Mouse (Mus musculus) embryonic facial prominence, embryonic 11.5 days (tissue): ENCODE measurements around the gene Fbxo17. TPM values are rescaled to one million over a fixed set of nuclear protein-coding genes. Genes with fewer than 3 reads are reported as not detected.

Experiments
- ATAC-seq: fragments of 200-750 bp; cut with Nextera tagmentation; replicated peaks from 2 replicates; pipeline ENCODE4 v1.8.0; 2017; ENCODE audit warnings: low read depth; ENCODE audit not compliant: insufficient number of reproducible peaks, low FRiP score, low TSS enrichment
- DNase-seq: peaks from one replicate; pipeline ENCODE4 v3.0.0-alpha.2; 2015; ENCODE audit warnings: low spot score
- H3K27ac ChIP-seq: fragments of 300-500 bp; sonication (generic); replicated peaks from 2 replicates; pipeline ENCODE4 v1.5.1; 2014; ENCODE audit warnings: mild to moderate bottlenecking, low read depth, low read length, control low read depth
- H3K27me3 ChIP-seq: fragments of 300-500 bp; sonication (generic); 2 replicates; pipeline ENCODE4 v1.6.1; 2014; ENCODE audit warnings: mild to moderate bottlenecking, low read length, moderate library complexity, mixed read lengths; ENCODE audit not compliant: control insufficient read depth, insufficient read depth
- H3K36me3 ChIP-seq: fragments of 300-500 bp; sonication (generic); replicated peaks from 2 replicates; pipeline ENCODE4 v1.6.1; 2014; ENCODE audit warnings: low read depth, mild to moderate bottlenecking, low read length, moderate library complexity, mixed read lengths; ENCODE audit not compliant: control insufficient read depth, insufficient read depth
- H3K4me1 ChIP-seq: fragments of 300-500 bp; sonication (generic); 2 replicates; pipeline ENCODE4 v1.6.1; 2014; ENCODE audit warnings: low read length, mixed read lengths; ENCODE audit not compliant: control insufficient read depth, insufficient read depth
- H3K4me2 ChIP-seq: fragments of 300-500 bp; sonication (generic); 2 replicates; pipeline ENCODE4 v1.6.1; 2014; ENCODE audit warnings: low read depth, mild to moderate bottlenecking, control low read depth, low read length, moderate library complexity
- H3K4me3 ChIP-seq: fragments of 300-500 bp; sonication (generic); 2 replicates; pipeline ENCODE4 v1.5.1; 2014; ENCODE audit warnings: low read depth, low read length, control low read depth
- H3K9ac ChIP-seq: fragments of 300-500 bp; sonication (generic); replicated peaks from 2 replicates; pipeline ENCODE4 v1.6.1; 2014; ENCODE audit warnings: mild to moderate bottlenecking, control low read depth, low read length
- H3K9me3 ChIP-seq: fragments of 300-500 bp; sonication (generic); replicated peaks from 2 replicates; pipeline ENCODE4 v1.6.1; 2016; ENCODE audit warnings: mild to moderate bottlenecking, low read length, inconsistent platforms, mixed read lengths; ENCODE audit not compliant: control insufficient read depth
- WGBS: fragments of 180-500 bp; shearing (Covaris S2); extraction: QIAGEN DNeasy Blood & Tissue Kit; methylation state at CpG from one replicate; pipeline ENCODE4 v1.1.7; 2014; 5-methylcytosine and 5-hydroxymethylcytosine counted together
- polyA plus RNA-seq: library from polyadenylated mRNA; unstranded; fragments of >200 nt; fragmentation: Nextera tagmentation; extraction: Ambion mirVana; gene quantifications from 2 replicates; pipeline ENCODE4 v1.2.1, GENCODE M21; 2014

Gene Fbxo17
- polyA plus RNA-seq, 1 experiment from 2014 or later, result 13.0 TPM

GRCm38 (mm10) chr7:28771867-28772266, 55.3 kb downstream of the Fbxo17 start:
- no peak overlapping the region for H3K4me2 ChIP-seq
- no peaks in the 10 kb centered on the region for H3K4me1 ChIP-seq
- DNase-seq (no peak), ATAC-seq (no peak)
- no peak overlapping the region for H3K4me3 ChIP-seq
- H3K27ac ChIP-seq, result no peak overlapping the region
- H3K9ac ChIP-seq, result no peak overlapping the region
- H3K27me3 ChIP-seq, result no peaks in the 10 kb centered on the region
- no peaks in the 10 kb centered on the region for H3K36me3 ChIP-seq
- no peaks in the 10 kb centered on the region for H3K9me3 ChIP-seq
- 91% methylated on average over 11 of the region's 11 CpGs for WGBS

GRCm38 (mm10) chr7:28773163-28773562, 56.6 kb downstream of the Fbxo17 start:
- Histone ChIP-seq H3K4me1 (no peaks in the 10 kb centered on the region), H3K27ac (no peak overlapping the region)
- 70% methylated on average over 3 of the region's 3 CpGs for whole genome bisulfite sequencing

GRCm38 (mm10) chr7:28774164-28774563, 57.6 kb downstream of the Fbxo17 start:
- DNase-seq (no peak), ATAC-seq (peak; percentile 15; the same call in 1 of the 2 replicates)
- Histone ChIP-seq H3K27ac (0 out of 2 replicates have a peak overlapping the region, but pooled peaks have one; percentile 4), H3K4me2 (no peak overlapping the region), H3K4me1 (no peaks in the 10 kb centered on the region), H3K9me3 (no peaks in the 10 kb centered on the region), H3K4me3 (no peak overlapping the region), H3K9ac (0 out of 2 replicates have a peak overlapping the region, but pooled peaks have one; percentile 22), H3K27me3 (no peaks in the 10 kb centered on the region), H3K36me3 (peaks cover 2% of the 10 kb centered on the region; the same call in 1 of the 2 replicates)
- WGBS, result 49% methylated on average over 12 of the region's 12 CpGs

More at GRCm38 (mm10) chr7:28773163-28773562, 56.6 kb downstream of the Fbxo17 start:
- H3K36me3 ChIP-seq, result peaks cover 2% of the 10 kb centered on the region; the same call in 1 of the 2 replicates
- H3K4me3 ChIP-seq, result no peak overlapping the region
- H3K27me3 ChIP-seq, result no peaks in the 10 kb centered on the region
- H3K9me3 ChIP-seq, result no peaks in the 10 kb centered on the region
- ATAC-seq (no peak), DNase-seq (no peak)
- H3K4me2 ChIP-seq, result no peak overlapping the region
- H3K9ac ChIP-seq, result no peak overlapping the region

GRCm38 (mm10) chr7:28775129-28775528, 58.5 kb downstream of the Fbxo17 start:
- no peak overlapping the region for H3K4me2 ChIP-seq
- no peak for DNase-seq
- H3K9me3 ChIP-seq, result no peaks in the 10 kb centered on the region
- H3K4me1 ChIP-seq, result no peaks in the 10 kb centered on the region
- ATAC-seq, result no peak
- no peak overlapping the region for H3K4me3 ChIP-seq
- H3K36me3 ChIP-seq, result peaks cover 2% of the 10 kb centered on the region; the same call in 1 of the 2 replicates
- no peak overlapping the region for H3K27ac ChIP-seq
- no peaks in the 10 kb centered on the region for H3K27me3 ChIP-seq
- 93% methylated on average over 7 of the region's 7 CpGs for WGBS
- H3K9ac ChIP-seq, result no peak overlapping the region

- ATAC-seq, result no peak
- Histone ChIP-seq H3K27ac (no peak overlapping the region), H3K4me3 (no peak overlapping the region), H3K27me3 (no peaks in the 10 kb centered on the region), H3K9ac (no peak overlapping the region), H3K4me2 (no peak overlapping the region), H3K4me1 (no peaks in the 10 kb centered on the region), H3K9me3 (no peaks in the 10 kb centered on the region), H3K36me3 (peaks cover 2% of the 10 kb centered on the region; the same call in 1 of the 2 replicates)
- DNase-seq, result no peak
- 82% methylated on average over 9 of the region's 9 CpGs for WGBS
These were observed 62.2 kb downstream of the Fbxo17 start for GRCm38 (mm10) chr7:28778825-28779224.

GRCm38 (mm10) chr7:28780067-28780658, 63.6 kb downstream of the Fbxo17 start:
- Histone ChIP-seq H3K9me3 (no peaks in the 10 kb centered on the region), H3K27me3 (no peaks in the 10 kb centered on the region), H3K9ac (0 out of 2 replicates have a peak overlapping the region, but pooled peaks have one; percentile 13), H3K4me2 (no peak overlapping the region), H3K4me3 (no peak overlapping the region), H3K27ac (no peak overlapping the region), H3K4me1 (no peaks in the 10 kb centered on the region), H3K36me3 (peaks cover 2% of the 10 kb centered on the region; the same call in 1 of the 2 replicates)
- ATAC-seq (no peak; the same call in 1 of the 2 replicates), DNase-seq (peak; percentile 95)
- WGBS, result 51% methylated on average over 6 of the region's 6 CpGs

GRCm38 (mm10) chr7:28780857-28781256, 64.3 kb downstream of the Fbxo17 start:
- Histone ChIP-seq H3K4me3 (no peak overlapping the region), H3K27ac (no peak overlapping the region), H3K9me3 (no peaks in the 10 kb centered on the region), H3K4me1 (no peaks in the 10 kb centered on the region), H3K4me2 (no peak overlapping the region), H3K36me3 (peaks cover 2% of the 10 kb centered on the region; the same call in 1 of the 2 replicates), H3K27me3 (no peaks in the 10 kb centered on the region), H3K9ac (no peak overlapping the region)
- ATAC-seq (no peak), DNase-seq (no peak)
- 86% methylated on average over 7 of the region's 7 CpGs for WGBS

- ATAC-seq (no peak), DNase-seq (no peak)
These were observed 64.7 kb downstream of the Fbxo17 start for GRCm38 (mm10) chr7:28781261-28781663.

More at GRCm38 (mm10) chr7:28781261-28781663, 64.7 kb downstream of the Fbxo17 start:
- Histone ChIP-seq H3K27me3 (no peaks in the 10 kb centered on the region), H3K4me2 (no peak overlapping the region), H3K27ac (no peak overlapping the region), H3K4me3 (no peak overlapping the region), H3K9me3 (no peaks in the 10 kb centered on the region), H3K4me1 (no peaks in the 10 kb centered on the region), H3K9ac (no peak overlapping the region), H3K36me3 (peaks cover 2% of the 10 kb centered on the region; the same call in 1 of the 2 replicates)
- 92% methylated on average over 8 of the region's 8 CpGs for WGBS
